Mouse (Mus musculus): ENCODE data around the gene Cox6a1.
"Not testable (repeated sequence)": the region's sequence is repeated elsewhere in the genome, so short reads cannot be mapped to it uniquely, and the experiment has no call there.

Cox6a1 gene

DNA sequence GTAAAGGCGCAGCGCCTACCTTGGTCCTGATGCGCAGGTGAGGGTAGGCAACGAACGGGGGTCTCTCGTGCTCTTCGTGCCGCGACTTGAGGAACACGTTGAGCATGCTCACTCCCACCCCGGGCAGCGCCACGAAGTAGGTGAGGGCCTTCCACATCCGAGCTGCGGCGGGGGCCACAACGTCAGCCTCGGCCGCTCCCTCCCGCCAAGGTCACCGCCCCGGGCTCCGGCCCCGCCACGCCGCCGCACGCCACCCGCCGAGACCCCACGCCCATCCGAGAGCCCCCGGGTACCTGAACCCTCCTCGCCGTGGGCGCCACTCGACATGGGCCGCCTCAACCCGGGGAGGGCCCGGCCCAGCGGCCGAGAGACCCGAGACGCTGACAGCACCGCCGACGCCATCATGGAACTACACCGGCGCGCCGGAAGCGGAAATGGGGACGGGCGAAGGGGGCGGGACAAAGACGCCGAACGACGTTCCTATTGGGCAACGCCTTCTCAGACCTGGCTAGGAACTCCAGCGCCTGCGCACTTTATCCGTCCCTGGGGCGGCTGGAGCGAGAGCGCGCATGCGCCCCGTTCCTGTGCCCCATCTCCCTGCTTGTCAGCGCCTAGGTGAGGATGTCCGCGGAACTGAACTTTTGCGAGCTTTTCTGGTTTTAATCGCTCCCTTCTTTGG is at the start of gene Cox6a1:
Cox6a1 (minus strand) TSS at position 436 of the 679 bp plus-strand sequence.
- peak; percentile 99 for DNase-seq (ENCODE audit: low spot score)

DNA sequence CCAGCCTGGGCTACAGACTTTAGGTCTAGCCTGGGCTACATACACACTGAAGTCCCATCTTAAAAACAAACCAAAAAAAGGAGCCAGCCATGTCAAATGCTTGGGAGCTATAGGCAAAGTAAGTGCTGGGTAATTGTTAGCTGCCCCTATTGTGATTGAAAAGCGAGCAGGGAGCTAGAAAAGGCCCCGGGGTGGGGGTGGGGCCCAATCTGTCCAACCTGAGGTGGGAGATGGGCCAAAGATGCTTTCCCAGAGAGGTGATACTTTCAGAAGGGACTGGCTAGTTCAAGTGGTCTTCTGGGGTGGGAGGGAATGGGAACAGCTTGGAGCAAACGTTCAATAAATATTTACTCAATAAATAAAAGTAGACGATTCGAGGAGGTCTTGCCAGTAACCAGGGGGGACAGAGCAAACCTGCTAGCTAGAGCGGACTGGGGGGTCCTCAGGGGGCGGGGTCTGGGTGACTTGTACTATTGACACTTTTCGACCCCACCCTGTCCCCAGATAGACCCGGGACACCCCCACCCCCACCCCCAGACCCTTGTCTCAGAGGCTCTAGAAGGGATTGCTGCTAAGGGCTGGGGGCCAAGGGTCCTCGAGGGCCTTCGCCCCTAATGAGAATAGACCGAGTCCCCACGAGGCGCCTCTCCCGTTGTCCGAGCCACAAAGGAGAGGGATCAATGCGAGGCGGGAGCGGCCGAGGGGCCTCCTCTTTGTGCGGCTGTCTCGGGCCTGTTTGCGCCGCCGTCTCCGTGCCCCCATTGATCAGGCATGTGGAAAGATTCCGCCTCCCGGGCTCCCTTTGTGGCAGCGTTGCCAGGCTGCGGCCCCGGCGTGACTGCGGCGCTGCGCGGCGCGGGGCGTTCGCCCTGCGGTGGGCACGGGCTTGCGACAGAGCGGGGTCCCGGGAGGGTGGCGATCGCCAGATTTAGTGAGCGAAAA is 49.3 kb upstream of the Cox6a1 start:
- DNase-seq (ENCODE audit: low spot score): no peak

DNA sequence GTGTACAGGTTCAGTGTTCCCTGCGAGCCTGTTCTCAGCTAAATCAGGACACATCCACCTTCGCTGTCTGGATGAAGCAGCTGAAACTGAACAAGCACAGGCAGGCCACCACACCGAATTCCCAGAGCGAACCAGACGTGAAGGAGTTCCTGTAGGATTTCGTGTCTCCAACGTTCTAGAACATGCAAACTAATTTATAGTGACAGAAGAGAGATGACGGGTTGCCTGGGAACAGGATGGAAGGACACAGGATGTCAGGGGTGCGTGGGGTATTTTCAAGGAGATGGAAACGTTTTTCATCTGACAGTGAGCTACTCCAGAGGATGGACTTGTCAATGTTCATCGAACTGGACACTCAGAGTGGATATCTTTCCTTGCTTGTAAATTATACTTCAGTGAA is 47.9 kb upstream of the Cox6a1 start:
- DNase-seq (ENCODE audit: low spot score): no peak

DNA sequence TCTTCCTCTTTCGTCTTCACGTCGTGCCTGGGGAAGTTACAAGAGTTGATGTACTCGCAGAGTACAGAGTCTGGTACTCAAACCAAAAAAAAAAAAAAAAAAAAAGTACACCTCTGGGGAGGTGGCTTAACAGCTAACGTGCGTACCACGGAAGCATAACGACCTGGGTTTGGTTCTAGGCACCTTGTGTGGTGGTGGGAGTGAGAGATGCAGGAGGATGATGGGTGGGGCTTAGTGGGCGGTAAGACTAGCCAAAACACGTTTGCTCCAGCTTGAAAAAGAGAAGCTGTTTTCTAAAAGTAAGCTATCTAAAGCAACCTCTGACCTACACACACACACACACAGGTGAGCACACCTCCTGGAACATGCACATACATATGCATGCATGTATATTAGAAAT is 46.1 kb upstream of the Cox6a1 start:
- DNase-seq (ENCODE audit: low spot score): no peak

DNA sequence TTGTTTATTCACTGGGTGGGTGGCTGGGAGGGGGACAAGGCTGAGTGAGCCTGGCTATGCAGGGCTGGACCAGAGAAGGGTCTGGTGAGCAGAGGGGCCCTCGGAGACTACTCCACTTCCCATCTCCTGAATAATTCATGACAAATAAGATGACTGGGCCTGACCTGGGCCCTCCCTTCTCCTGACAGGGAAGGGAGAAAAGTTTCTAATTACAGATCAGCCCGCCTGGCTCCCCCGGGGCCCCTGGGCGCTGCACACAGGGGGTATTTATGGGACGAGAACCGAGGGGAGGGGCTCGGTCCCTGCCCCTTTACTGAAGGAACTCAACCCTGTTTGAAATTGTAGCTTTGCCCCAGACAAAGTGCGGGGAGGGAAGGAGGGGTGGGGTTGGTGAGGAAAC is 45.4 kb upstream of the Cox6a1 start:
- DNase-seq (ENCODE audit: low spot score): no peak

DNA sequence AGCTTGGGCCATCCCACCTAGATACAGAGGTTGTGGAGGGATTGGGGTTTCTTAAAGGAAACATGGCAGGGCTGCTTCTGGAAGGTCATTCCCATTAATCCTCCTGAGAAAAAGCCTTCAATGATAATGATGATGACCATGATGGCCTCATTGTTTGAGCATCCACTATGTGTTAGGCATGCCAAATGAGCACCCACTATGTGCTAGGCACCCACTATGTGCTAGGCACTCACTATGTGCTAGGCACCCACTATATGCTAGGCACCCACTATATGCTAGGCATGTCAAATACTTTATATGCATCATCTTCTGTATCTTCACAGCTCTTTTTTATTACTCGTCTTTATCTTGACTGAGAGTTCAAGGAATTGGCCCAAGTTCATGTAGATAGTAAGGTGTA is 44.2 kb upstream of the Cox6a1 start:
- no peak for DNase-seq (ENCODE audit: low spot score)

DNA sequence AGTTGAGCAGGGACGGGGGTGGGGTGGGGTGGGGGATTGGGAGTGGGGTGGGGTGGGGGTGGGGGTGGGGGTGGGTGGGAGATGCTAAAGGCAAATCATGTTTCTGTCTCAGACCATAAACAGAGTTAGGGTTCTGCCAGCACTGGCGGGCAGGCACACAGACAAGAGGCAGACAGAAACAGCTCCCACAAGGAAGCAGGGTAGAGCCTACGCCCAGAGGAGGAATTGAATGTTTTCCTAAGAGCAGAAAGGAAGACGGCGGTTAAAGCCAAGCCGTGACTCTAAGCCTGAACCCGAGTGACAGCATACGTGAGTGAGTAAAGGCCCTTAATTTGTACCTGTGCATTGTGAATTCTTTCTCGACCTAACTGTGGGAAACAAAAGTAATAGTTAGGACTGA is 43.2 kb upstream of the Cox6a1 start:
- no peak for DNase-seq (ENCODE audit: low spot score)

DNA sequence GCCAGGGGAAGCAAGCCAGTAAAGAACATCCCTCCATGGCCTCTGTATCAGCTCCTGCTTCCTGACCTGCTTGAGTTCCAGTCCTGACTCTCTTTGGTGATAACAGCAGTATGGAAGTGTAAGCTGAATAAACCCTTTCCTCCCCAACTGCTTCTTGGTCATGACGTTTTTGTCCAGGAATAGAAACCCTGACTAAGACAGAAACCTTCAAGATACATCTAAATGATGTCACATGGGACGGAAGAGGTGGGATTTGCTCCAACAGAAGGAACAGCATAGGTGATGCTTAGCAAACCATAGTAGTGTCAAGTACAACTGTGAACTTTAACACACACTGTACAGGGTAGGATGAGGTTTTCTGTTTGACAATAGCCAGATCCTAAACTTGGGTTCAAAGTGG is 30.1 kb upstream of the Cox6a1 start:
- DNase-seq (ENCODE audit: low spot score): not testable (repeated sequence)

DNA sequence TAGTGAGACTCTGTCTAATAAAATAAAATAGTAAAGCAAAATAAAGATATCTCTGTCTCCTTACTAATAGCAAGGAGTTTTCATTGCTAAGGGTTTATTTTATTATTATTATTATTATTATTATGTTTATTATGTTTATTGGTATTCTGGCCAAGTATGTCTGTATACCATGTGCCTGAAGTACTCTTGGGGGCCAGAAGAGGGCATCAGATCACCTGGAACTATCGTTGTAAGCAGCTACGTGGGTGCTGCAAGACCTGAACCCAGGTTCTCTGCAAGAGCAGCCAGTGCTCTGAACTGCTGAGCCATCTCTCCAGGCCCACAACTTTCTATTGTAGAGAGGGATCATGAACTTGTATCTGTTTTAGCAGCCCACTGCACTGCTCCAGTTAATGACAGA is 26.7 kb upstream of the Cox6a1 start:
- no peak for DNase-seq (ENCODE audit: low spot score)

DNA sequence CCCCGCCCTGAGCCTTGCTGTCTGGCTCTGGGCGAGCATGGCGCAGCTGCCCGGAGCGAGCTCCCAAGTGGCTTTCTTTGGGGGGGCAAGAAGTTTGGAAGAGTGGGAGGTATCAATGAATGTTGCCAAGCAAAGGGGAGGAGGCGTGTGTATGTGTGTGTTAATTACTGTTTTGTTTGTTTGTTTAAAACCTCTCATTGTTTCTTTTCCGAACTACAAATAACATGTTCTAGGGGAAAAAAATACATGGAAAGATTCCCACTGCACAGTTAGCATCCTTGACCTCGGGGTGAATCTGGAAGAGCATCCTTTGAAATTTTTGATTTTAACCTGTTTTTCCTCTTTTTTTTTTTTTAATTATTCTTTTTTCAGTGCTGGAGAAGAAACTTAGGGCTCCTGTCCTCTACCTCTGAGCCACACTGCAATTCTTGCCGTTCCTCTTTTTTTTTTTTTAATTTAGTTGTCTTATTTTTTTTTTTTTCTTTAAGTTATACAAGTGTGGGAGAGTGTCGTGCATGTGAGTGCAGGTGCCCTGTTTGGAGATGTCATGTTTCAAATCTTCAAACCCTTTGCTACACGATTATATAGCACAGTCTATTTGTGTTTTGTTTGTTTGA is 25.5 kb upstream of the Cox6a1 start:
- no peak for DNase-seq (ENCODE audit: low spot score)

DNA sequence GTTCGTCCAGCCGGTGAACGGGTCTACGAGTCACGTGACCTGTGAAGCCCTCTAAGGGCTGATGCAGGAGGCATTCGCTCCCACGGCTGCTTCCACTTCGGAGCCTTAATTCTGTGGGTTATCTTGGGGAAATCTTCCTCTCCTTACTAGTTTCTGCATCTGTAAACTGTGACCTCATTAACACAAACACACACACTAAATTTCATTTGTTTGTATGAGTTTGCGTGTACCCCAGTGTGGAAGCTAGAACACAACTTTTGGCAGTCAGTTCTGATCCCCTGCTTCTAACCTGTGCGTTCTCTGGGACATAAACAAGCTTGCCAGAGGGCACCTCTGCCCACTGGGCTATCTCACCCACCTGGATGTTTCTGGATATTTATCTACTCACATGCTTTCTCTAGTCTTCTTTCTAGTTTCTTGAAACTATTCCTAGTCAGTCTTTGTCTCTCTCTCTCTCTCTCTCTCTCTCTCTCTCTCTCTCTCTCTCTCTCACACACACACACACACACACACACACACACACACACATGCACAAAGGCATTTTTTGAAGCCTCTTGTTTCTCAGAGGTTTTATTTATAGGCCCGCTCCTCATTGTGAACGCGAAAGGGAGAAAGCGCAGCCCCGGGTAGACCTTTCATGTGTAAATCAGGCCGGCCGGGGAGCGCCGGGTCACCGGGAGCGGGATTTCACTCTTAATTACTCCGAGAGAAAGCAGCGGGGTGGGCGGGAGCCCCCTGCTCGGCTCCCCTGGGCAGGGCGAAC is 24.8 kb upstream of the Cox6a1 start:
- DNase-seq (ENCODE audit: low spot score): no peak

DNA sequence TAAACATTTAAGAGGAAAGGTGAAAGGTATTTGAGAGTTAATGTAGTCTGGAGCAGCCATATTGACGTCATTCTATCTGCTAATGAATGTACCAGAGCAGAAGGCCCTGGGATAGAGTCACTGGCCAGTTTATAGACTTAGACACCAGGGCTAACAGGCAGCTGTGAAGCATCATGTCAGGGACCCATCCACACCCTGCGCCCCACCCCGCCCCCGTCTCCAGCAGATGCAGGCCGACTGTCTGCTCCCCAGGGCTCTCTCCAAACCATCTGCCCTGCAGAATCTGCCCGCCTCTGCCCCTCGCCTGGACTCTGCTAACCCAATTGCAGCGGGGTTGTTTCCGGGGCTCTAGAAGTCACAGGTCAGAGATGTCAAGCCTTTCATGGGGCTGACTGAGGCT is 23.0 kb upstream of the Cox6a1 start:
- DNase-seq (ENCODE audit: low spot score): no peak

DNA sequence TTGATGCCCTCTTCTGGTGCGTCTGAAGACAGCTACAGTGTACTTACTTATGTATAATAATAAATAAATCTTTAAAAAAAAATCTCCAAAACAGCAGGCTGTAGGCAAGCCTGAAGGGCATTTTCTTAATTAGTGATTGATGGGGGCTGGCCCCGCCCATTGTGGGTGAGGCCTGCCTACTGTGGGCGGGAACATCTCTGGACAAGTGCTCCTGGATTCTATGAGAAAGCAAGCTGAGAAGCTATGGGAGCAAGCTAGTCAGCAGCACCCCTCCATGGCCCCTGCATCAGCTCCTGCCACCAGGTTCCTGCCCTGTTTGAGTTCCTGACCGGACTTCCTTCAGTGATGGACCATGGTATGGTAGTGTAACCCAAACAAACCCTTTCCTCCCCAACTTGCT is 16.0 kb upstream of the Cox6a1 start:
- no peak for DNase-seq (ENCODE audit: low spot score)

DNA sequence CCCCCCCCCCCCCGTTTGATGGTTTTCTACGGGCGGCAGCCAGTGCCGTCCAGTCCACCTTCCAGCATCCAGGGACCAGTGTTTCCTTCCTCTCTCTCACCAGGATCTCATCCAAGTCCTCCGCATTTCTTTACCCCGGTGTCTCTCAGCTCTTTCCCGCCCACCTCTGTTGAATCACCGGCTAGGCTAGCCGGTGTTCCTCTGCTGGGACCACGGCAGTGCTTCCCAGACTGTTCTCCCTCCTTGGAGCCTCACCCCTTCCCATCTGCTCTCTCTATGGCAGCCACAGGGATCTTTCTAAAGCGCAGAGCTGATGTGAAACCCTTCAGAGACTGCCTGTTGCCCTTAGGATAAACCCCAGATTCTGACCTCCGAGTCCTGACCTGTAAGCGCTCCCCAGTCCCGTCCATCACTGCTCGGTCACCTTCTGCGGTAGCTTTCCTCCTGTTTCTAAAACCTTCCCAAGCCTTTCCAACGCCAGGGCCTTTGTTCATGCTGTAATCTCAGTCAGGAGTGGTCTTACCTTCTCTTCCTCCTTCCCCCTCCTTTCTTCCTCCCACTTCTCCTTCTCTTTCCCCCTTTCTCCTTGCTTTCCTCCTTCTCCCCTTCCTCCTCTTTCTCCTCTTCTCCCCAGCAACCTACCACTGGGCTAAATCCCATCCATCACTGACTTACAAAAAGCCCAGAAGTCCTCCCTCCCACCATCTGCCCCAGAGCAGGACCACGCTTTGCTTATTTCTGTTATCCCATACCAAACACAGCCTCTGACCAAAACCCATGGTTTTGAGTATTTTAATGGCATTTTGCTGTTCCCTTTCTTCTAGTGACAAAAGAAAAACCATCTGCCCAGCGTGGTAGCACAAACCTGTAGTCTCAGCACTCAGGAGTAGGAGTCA is 14.3 kb upstream of the Cox6a1 start:
- no peak for DNase-seq (ENCODE audit: low spot score)

DNA sequence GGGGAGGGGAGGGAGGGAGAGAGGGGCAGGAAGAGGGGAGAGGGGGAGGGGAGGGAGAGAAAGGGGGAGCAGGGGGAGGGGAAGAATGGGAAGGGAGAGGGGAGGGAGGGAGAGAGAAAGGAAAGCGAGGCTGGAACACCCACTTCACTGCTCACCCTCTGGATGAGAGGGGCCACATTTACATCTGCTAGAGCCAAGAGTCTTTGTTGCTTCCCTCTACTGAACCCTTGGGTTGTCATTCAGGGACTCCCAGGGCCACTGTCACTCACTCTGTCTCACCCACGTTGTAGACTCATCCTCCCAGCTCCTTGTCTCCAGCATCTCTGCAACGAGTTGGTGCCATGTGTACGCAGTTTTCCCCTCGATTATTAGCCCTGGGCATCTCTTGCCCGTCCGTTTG is 13.4 kb upstream of the Cox6a1 start:
- no peak for DNase-seq (ENCODE audit: low spot score)

DNA sequence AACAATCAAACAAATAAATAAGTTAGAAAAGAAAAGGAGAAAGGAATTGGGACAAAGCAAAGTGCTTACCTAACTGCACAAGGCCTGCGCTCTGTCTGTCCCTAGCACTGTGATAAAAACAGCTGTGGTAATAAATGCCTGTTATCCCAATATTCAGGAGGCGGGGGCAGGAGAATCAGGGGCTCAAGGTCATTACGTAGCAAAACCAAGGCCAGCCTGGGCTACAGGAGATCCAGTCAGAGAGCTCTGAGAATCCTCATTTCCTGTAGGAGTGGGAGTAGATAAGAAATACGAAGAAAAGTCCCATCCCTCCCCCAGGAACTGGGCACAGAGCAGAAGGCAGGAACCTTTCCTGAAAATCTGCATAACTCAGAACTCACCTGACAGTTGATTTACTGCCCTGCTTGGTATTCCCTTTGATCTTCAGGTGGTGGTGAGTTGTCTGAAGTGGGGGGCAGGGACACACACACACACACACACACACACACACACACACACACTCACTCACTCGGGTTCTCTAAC is 11.1 kb upstream of the Cox6a1 start:
- DNase-seq (ENCODE audit: low spot score): no peak

DNA sequence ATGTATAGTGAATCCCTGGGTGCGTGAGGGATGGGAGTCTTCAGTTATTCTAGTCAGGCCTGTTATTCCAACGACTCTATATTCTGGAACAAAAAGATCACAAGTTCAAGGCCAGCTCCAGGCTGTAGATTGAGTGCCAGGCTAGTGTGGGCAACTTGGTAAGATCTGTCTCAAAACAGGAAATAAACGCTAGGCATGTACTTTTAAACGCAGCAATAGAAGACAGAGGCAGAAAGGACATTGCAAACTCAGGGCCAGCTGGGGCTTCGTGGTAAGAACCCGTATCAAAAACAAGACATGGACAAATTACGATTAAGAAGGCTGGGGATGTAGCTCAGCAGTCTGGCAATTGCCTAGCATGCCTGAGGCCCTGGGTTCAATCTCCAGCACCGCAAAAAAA is 10.7 kb upstream of the Cox6a1 start:
- DNase-seq (ENCODE audit: low spot score): no peak

DNA sequence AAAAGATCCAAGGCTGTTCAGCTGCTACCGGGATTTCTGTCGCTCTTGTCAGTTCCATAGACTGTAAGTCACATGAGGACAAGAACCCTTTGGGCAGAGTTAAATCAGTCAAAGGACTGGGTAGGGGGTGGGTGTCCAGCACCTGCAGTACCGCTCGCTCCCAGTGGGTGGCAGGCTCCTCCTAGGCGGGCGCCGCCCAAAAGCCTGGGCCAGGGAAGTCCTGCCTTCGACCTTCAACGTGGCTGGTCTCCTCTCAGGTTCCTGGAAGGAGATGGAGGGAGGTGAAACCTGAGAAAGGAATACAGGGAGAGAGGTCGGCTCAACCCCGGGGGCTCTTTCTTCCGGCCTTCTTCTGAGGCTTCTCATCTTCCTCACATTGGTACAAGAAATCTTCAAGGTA is 10.1 kb upstream of the Cox6a1 start:
- DNase-seq (ENCODE audit: low spot score): peak; percentile 67

DNA sequence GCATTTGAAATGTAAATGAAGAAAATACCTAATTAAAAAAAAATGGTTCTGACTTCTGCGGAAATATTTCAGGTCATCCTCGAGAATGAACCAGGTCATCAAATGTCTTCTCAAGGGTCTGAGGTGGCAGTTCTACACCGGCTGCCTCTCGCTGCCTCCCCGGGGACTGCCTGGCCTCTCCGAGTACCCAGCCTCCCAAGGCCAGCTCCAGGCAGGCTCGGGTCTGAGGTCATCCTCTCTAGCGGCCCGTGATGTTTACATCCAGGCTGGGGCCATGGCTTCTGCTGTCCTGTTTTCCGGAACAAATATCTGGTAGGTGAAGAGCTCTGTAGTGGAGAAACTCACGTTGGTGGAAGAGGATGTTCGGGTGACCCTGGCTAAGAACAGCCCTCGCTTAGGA is 6.3 kb upstream of the Cox6a1 start:
- DNase-seq (ENCODE audit: low spot score): no peak

DNA sequence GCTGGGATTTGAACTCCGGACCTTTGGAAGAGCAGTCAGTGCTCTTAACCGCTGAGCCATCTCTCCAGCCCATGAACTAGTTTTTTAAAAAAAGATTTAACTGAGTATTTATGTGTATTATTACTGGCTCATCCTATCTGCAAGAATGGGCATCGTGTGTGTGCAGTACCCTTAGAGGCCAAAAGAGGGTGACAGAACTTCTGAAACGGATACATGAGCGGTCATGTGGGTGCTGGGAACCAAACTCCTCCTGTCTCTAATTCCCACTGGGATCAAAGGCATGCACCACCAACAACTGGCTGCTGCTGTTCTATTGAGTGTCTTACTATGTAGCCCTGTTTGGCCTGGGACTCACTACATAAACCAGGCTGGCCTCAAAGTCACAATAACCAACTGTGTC is 2.6 kb upstream of the Cox6a1 start:
- DNase-seq (ENCODE audit: low spot score): no peak

DNA sequence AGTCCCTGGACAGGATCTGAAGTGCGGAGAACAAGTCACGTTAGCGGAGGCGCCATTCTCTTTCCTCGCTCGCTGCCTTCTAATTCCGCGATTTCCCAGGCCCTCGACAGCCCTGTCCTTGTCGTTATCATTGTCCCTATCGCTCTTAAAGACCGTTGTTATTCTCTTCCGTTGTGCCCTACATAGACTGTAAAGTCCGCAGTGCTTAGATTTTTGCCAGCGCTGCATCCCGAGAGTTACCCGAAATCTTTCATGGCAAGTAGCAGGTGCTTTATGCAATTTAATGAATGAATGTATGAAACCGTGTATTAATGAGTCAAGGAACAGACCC is 409 bp upstream of the Cox6a1 start:
- no peak for DNase-seq (ENCODE audit: low spot score)

Data from T-cell, adult 2 months (primary cell).